Mouse (Mus musculus) midbrain, embryonic 15.5 days (tissue): ENCODE measurements at regions not wholly inside any gene's neighbourhood (a gene's known extent, or its start where the extent isn't known, plus 50 kb on each side); places are given as distances from the start of the nearest gene placed in this dataset.
A peak's percentile ranks its signal among the peaks of the same experiment; 100 is the strongest.

Experiments
- ATAC-seq: fragments of 200-750 bp; cut with Nextera tagmentation; replicated peaks from 2 replicates; pipeline ENCODE4 v1.8.0; 2017; ENCODE audit warnings: moderate TSS enrichment
- H3K27ac ChIP-seq: fragments of 300-500 bp; sonication (generic); 2 replicates; pipeline ENCODE4 v1.5.1; 2015; ENCODE audit warnings: mild to moderate bottlenecking, inconsistent platforms
- H3K27me3 ChIP-seq: fragments of 300-500 bp; sonication (generic); replicated peaks from 2 replicates; pipeline ENCODE4 v1.6.1; 2015; ENCODE audit warnings: inconsistent platforms
- H3K36me3 ChIP-seq: fragments of 300-500 bp; sonication (generic); replicated peaks from 2 replicates; pipeline ENCODE4 v1.6.1; 2015; ENCODE audit warnings: inconsistent platforms
- H3K4me1 ChIP-seq: fragments of 300-500 bp; sonication (generic); 2 replicates; pipeline ENCODE4 v1.6.1; 2015; ENCODE audit warnings: inconsistent platforms
- H3K4me2 ChIP-seq: fragments of 300-500 bp; sonication (generic); 2 replicates; pipeline ENCODE4 v1.6.1; 2015; ENCODE audit warnings: inconsistent platforms, mild to moderate bottlenecking, moderate library complexity
- H3K4me3 ChIP-seq: fragments of 300-500 bp; sonication (generic); 2 replicates; pipeline ENCODE4 v1.5.1; 2015; ENCODE audit warnings: mild to moderate bottlenecking, inconsistent platforms
- H3K9ac ChIP-seq: fragments of 300-500 bp; sonication (generic); 2 replicates; pipeline ENCODE4 v1.6.1; 2015; ENCODE audit warnings: mild to moderate bottlenecking, inconsistent platforms
- H3K9me3 ChIP-seq: fragments of 300-500 bp; sonication (generic); 2 replicates; pipeline ENCODE4 v1.6.1; 2016; ENCODE audit warnings: inconsistent platforms
- WGBS: fragments of 180-500 bp; shearing (Covaris S2); methylation state at CpG from one replicate; pipeline ENCODE4 v1.1.7; 2015; ENCODE audit warnings: mixed read lengths; 5-methylcytosine and 5-hydroxymethylcytosine counted together
- microRNA counts: library from miRNA; unstranded; fragments of <30 nt; microRNA quantifications from one replicate; lab custom pipeline; 2016
- microRNA-seq: library from miRNA; unstranded; fragments of <30 nt; microRNA quantifications from one replicate; pipeline ENCODE4, GENCODE M21; 2016

DNA sequence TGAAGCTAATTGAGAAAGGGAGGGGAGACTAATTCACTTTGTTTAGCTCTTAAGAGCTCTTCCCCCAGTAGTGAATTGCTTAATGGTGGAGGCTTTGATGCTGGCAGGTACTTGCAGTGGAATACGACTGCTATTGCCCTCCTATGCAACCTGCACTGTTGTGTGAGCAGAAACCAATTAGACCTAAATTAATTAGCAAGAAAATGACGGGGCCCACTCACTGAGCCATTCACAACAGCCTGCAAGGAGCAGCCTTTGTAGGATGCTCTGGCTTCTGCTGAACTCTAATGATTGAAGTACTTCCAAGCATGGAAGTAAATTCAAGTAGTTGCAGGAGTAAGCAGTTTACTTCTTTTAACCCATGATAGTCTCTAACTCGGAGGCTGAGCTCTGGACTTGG is 54.8 kb upstream of the Ubash3b start:
- Histone ChIP-seq H3K4me3 (no peak overlapping the region), H3K4me1 (peaks cover 22% of the 10 kb centered on the region), H3K9ac (no peak overlapping the region), H3K4me2 (no peak overlapping the region), H3K27ac (no peak overlapping the region), H3K27me3 (no peaks in the 10 kb centered on the region), H3K36me3 (no peaks in the 10 kb centered on the region), H3K9me3 (no peaks in the 10 kb centered on the region)
- no peak for ATAC-seq
- WGBS = 45% methylated on average over 3 of the region's 3 CpGs

GRCm38 (mm10) chr9:41215026-41215425 is 53.5 kb upstream of the Ubash3b start:
- 90% methylated on average over 5 of the region's 5 CpGs for WGBS
- H3K27me3 ChIP-seq = no peaks in the 10 kb centered on the region
- H3K9ac ChIP-seq = no peak overlapping the region
- H3K4me2 ChIP-seq = no peak overlapping the region
- peaks cover 22% of the 10 kb centered on the region for H3K4me1 ChIP-seq
- no peaks in the 10 kb centered on the region for H3K36me3 ChIP-seq
- H3K4me3 ChIP-seq = no peak overlapping the region
- ATAC-seq = no peak
- H3K9me3 ChIP-seq = no peaks in the 10 kb centered on the region
- H3K27ac ChIP-seq = no peak overlapping the region

DNA sequence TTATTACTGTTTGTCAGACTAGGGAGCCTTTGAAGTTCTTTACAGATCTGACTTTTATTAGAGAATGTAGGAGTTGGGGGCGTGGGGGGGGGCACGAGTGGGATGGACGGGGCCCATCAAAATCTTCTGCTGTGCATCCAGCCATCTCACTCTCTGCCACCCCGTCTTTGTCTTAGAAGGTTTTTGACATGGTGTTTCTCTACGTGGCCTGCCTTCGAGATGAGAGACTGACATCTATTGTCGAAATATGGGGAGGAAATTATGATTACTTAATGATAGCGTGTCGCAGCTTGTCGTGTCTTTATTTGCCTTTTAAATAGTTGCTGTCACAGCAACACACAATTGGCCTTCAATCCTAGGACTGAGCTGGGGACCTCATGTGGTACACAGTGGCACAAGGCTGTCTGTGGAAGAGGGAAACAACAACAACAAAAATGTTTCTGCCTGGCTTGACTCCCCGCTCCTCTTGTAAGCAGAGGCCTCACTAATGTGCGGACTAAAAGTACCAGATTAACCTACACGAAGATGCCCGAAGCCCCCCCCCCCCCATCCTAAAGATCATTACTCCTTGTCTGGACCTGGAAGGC is 51.5 kb upstream of the Ubash3b start:
- H3K4me2 ChIP-seq = peak overlapping the region; percentile 38; the same call in 1 of the 2 replicates
- no peaks in the 10 kb centered on the region for H3K27me3 ChIP-seq
- H3K9ac ChIP-seq = peak overlapping the region; percentile 20; the same call in 1 of the 2 replicates
- H3K4me1 ChIP-seq = peaks cover 19% of the 10 kb centered on the region
- WGBS = 35% methylated on average over 14 of the region's 14 CpGs
- H3K27ac ChIP-seq = peak overlapping the region; percentile 81
- ATAC-seq = peak; percentile 32; the same call in 1 of the 2 replicates
- H3K36me3 ChIP-seq = no peaks in the 10 kb centered on the region
- no peak overlapping the region for H3K4me3 ChIP-seq
- H3K9me3 ChIP-seq = no peaks in the 10 kb centered on the region

- ATAC-seq = peak; percentile 29; the same call in 1 of the 2 replicates
- Histone ChIP-seq H3K9ac (peak overlapping the region; percentile 20; the same call in 1 of the 2 replicates), H3K4me3 (no peak overlapping the region), H3K36me3 (no peaks in the 10 kb centered on the region), H3K9me3 (no peaks in the 10 kb centered on the region), H3K4me2 (peak overlapping the region; percentile 38), H3K27me3 (no peaks in the 10 kb centered on the region), H3K27ac (peak overlapping the region; percentile 81), H3K4me1 (peaks cover 19% of the 10 kb centered on the region)
- 2% methylated on average over 6 of the region's 7 CpGs for WGBS
Measured at GRCm38 (mm10) chr9:41212303-41212901, 50.9 kb upstream of the Ubash3b start.

- Histone ChIP-seq H3K36me3 (no peaks in the 10 kb centered on the region), H3K4me2 (peak overlapping the region; percentile 38; the same call in 1 of the 2 replicates), H3K27me3 (no peaks in the 10 kb centered on the region), H3K9ac (0 out of 2 replicates have a peak overlapping the region, but pooled peaks have one; percentile 20), H3K4me3 (no peak overlapping the region), H3K27ac (peak overlapping the region; percentile 81), H3K9me3 (no peaks in the 10 kb centered on the region), H3K4me1 (peaks cover 23% of the 10 kb centered on the region)
- 33% methylated on average over 10 of the region's 10 CpGs for WGBS
- ATAC-seq = no peak
Measured at GRCm38 (mm10) chr9:41211865-41212302, 50.4 kb upstream of the Ubash3b start.

MicroRNAs in the stretch of these regions (microRNA counts, 519-probe panel; counts per million panel counts)
- microRNA mmu-miR-100 (lab: Ali Mortazavi, UCI) (4,308 counts per million, percentile 94 among the panel's probes with 10 or more counts), microRNA mmu-miR-125b-3p (lab: Ali Mortazavi, UCI) (3,405 counts per million, percentile 78 among the panel's probes with 10 or more counts)

Small RNAs in the stretch of these regions (microRNA-seq; reads per million reads assigned to microRNA genes)
- gene Mir100 = 45,007 reads per million, percentile 99 among the genes with 10 or more reads in this experiment
- 2,324 reads per million, percentile 85 among the genes with 10 or more reads in this experiment for gene Mir125b-1
- gene Mirlet7a-2 = 228 reads per million, percentile 63 among the genes with 10 or more reads in this experiment
